Mouse (Mus musculus) E14TG2a.4 (cell line): ENCODE data around the gene Pax7.

Experiments
- H3K27me3 ChIP-seq: 2 replicates; pipeline ENCODE4 v1.6.1; 2014; ENCODE audit warnings: low read length, control low read depth; ENCODE audit not compliant: insufficient read depth
- H3K36me3 ChIP-seq: 2 replicates; pipeline ENCODE4 v1.6.1; 2014; ENCODE audit warnings: low read length, control low read depth; ENCODE audit not compliant: insufficient read depth
- H3K4me1 ChIP-seq: replicated peaks from 2 replicates; pipeline ENCODE4 v1.6.1; 2014; ENCODE audit warnings: low read depth, low read length, control low read depth
- H3K4me3 ChIP-seq: replicated peaks from 2 replicates; pipeline ENCODE4 v1.5.1; 2014; ENCODE audit warnings: mild to moderate bottlenecking, low read length
- H3K9me3 ChIP-seq: 2 replicates; pipeline ENCODE4 v1.6.1; 2014; ENCODE audit warnings: low read length, control low read depth
- CTCF ChIP-seq: conservative IDR thresholded peaks from 2 replicates; pipeline ENCODE4 v1.5.1; 2014; ENCODE audit warnings: low read length
- NANOG ChIP-seq: IDR thresholded peaks from 2 replicates; pipeline ENCODE4 v1.6.1; 2014; ENCODE audit warnings: borderline replicate concordance, low read length, mixed read lengths
- POU5F1 ChIP-seq: IDR thresholded peaks from 2 replicates; pipeline ENCODE4 v1.6.1; 2014; ENCODE audit warnings: low read length, borderline replicate concordance

Pax7 gene

GRCm38 (mm10) chr4:139727101-139727500 lies 106.2 kb downstream of the Pax7 start:
- peaks cover 8% of the 10 kb centered on the region; the same call in 1 of the 2 replicates for H3K27me3 ChIP-seq
- H3K4me1 ChIP-seq: peaks cover 18% of the 10 kb centered on the region
- TF ChIP-seq CTCF: peak; percentile 41
- TF ChIP-seq NANOG: no peak
- H3K4me3 ChIP-seq: no peak overlapping the region
- no peaks in the 10 kb centered on the region for H3K36me3 ChIP-seq
- H3K9me3 ChIP-seq: peaks cover 9% of the 10 kb centered on the region

- Histone ChIP-seq H3K36me3 (no peaks in the 10 kb centered on the region), H3K27me3 (peaks cover 8% of the 10 kb centered on the region; the same call in 1 of the 2 replicates), H3K4me3 (no peak overlapping the region), H3K9me3 (peaks cover 9% of the 10 kb centered on the region), H3K4me1 (peaks cover 18% of the 10 kb centered on the region)
- TF ChIP-seq NANOG: no peak
- no peak for TF ChIP-seq CTCF
- no peak for TF ChIP-seq POU5F1
These were observed 107.9 kb downstream of the Pax7 start for GRCm38 (mm10) chr4:139725421-139725820.

- Histone ChIP-seq H3K27me3 (peaks cover 12% of the 10 kb centered on the region), H3K36me3 (no peaks in the 10 kb centered on the region), H3K4me1 (peaks cover 18% of the 10 kb centered on the region), H3K9me3 (peaks cover 9% of the 10 kb centered on the region), H3K4me3 (peak overlapping the region; percentile 26; the same call in 1 of the 2 replicates)
- TF ChIP-seq CTCF (peak; percentile 25; the same call in 1 of the 2 replicates), POU5F1 (no peak), NANOG (no peak)
These were observed 109.0 kb downstream of the Pax7 start for GRCm38 (mm10) chr4:139724296-139724695.

GRCm38 (mm10) chr4:139718978-139719377 lies 114.3 kb downstream of the Pax7 start:
- TF ChIP-seq NANOG (no peak), POU5F1 (no peak), CTCF (no peak)
- peaks cover 21% of the 10 kb centered on the region for H3K27me3 ChIP-seq
- no peak overlapping the region for H3K4me3 ChIP-seq
- peaks cover 5% of the 10 kb centered on the region; the same call in 1 of the 2 replicates for H3K4me1 ChIP-seq
- H3K9me3 ChIP-seq: no peaks in the 10 kb centered on the region
- H3K36me3 ChIP-seq: no peaks in the 10 kb centered on the region

- Histone ChIP-seq H3K4me1 (peaks cover 3% of the 10 kb centered on the region; the same call in 1 of the 2 replicates), H3K36me3 (no peaks in the 10 kb centered on the region), H3K27me3 (peaks cover 20% of the 10 kb centered on the region), H3K4me3 (no peak overlapping the region), H3K9me3 (no peaks in the 10 kb centered on the region)
- TF ChIP-seq CTCF (no peak), POU5F1 (no peak), NANOG (no peak)
These were observed 116.7 kb downstream of the Pax7 start for GRCm38 (mm10) chr4:139716477-139717169.

- Histone ChIP-seq H3K4me1 (peaks cover 11% of the 10 kb centered on the region), H3K4me3 (no peak overlapping the region), H3K36me3 (no peaks in the 10 kb centered on the region), H3K9me3 (no peaks in the 10 kb centered on the region), H3K27me3 (peaks cover 23% of the 10 kb centered on the region)
- no peak for TF ChIP-seq CTCF
- TF ChIP-seq NANOG: no peak
- no peak for TF ChIP-seq POU5F1
These were observed 117.9 kb downstream of the Pax7 start for GRCm38 (mm10) chr4:139715241-139715932.

- no peaks in the 10 kb centered on the region for H3K9me3 ChIP-seq
- TF ChIP-seq NANOG (no peak), POU5F1 (no peak), CTCF (no peak)
- peaks cover 17% of the 10 kb centered on the region for H3K4me1 ChIP-seq
- H3K36me3 ChIP-seq: no peaks in the 10 kb centered on the region
- H3K27me3 ChIP-seq: peaks cover 29% of the 10 kb centered on the region
- H3K4me3 ChIP-seq: 0 out of 2 replicates have a peak overlapping the region, but pooled peaks have one; percentile 4
These were observed 122.6 kb downstream of the Pax7 start for GRCm38 (mm10) chr4:139710467-139711334.

GRCm38 (mm10) chr4:139705986-139706385 lies 127.3 kb downstream of the Pax7 start:
- Histone ChIP-seq H3K4me1 (peaks cover 12% of the 10 kb centered on the region), H3K27me3 (peaks cover 44% of the 10 kb centered on the region), H3K4me3 (no peak overlapping the region), H3K9me3 (no peaks in the 10 kb centered on the region), H3K36me3 (no peaks in the 10 kb centered on the region)
- TF ChIP-seq POU5F1 (no peak), NANOG (no peak), CTCF (no peak)
